Mouse (Mus musculus): ENCODE measurements around the gene Akap6.
"Not testable (repeated sequence)": the region's sequence is repeated elsewhere in the genome, so short reads cannot be mapped to it uniquely, and the experiment has no call there.

Akap6 gene

GRCm38 (mm10) chr12:52711857-52712640 lies 12.9 kb downstream of the Akap6 start:
- DNase-seq, result no peak

- DNase-seq, result no peak
Observed at GRCm38 (mm10) chr12:52718392-52718791, 19.2 kb downstream of the Akap6 start.

- no peak for DNase-seq
Observed at GRCm38 (mm10) chr12:52719232-52719631, 20.0 kb downstream of the Akap6 start.

GRCm38 (mm10) chr12:52719681-52720080 lies 20.5 kb downstream of the Akap6 start:
- no peak for DNase-seq

GRCm38 (mm10) chr12:52724039-52724615 lies 24.9 kb downstream of the Akap6 start:
- not testable (repeated sequence) for DNase-seq

- no peak for DNase-seq
Observed at GRCm38 (mm10) chr12:52726434-52727231, 27.4 kb downstream of the Akap6 start.

- no peak for DNase-seq
Observed at GRCm38 (mm10) chr12:52729396-52729795, 30.2 kb downstream of the Akap6 start.

GRCm38 (mm10) chr12:52735161-52735560 lies 36.0 kb downstream of the Akap6 start:
- DNase-seq, result not testable (repeated sequence)

GRCm38 (mm10) chr12:52737151-52737550 lies 38.0 kb downstream of the Akap6 start:
- no peak for DNase-seq

GRCm38 (mm10) chr12:52739326-52739725 lies 40.1 kb downstream of the Akap6 start:
- no peak for DNase-seq

- no peak for DNase-seq
Observed at GRCm38 (mm10) chr12:52741801-52742200, 42.6 kb downstream of the Akap6 start.

- DNase-seq, result no peak
Observed at GRCm38 (mm10) chr12:52750006-52750405, 50.8 kb downstream of the Akap6 start.

GRCm38 (mm10) chr12:52755649-52756048 lies 56.5 kb downstream of the Akap6 start:
- no peak for DNase-seq

GRCm38 (mm10) chr12:52757881-52758280 lies 58.7 kb downstream of the Akap6 start:
- no peak for DNase-seq

GRCm38 (mm10) chr12:52764046-52764445 lies 64.9 kb downstream of the Akap6 start:
- no peak for DNase-seq

- no peak for DNase-seq
Observed at GRCm38 (mm10) chr12:52764810-52765209, 65.6 kb downstream of the Akap6 start.

GRCm38 (mm10) chr12:52769561-52769960 lies 70.4 kb downstream of the Akap6 start:
- DNase-seq, result no peak

- DNase-seq, result no peak
Observed at GRCm38 (mm10) chr12:52771931-52772330, 72.7 kb downstream of the Akap6 start.

- no peak for DNase-seq
Observed at GRCm38 (mm10) chr12:52772494-52773280, 73.5 kb downstream of the Akap6 start.

GRCm38 (mm10) chr12:52773847-52774246 lies 74.7 kb downstream of the Akap6 start:
- DNase-seq, result no peak

GRCm38 (mm10) chr12:52774382-52774781 lies 75.2 kb downstream of the Akap6 start:
- DNase-seq, result no peak

- no peak for DNase-seq
Observed at GRCm38 (mm10) chr12:52780216-52780615, 81.0 kb downstream of the Akap6 start.

GRCm38 (mm10) chr12:52781066-52781465 lies 81.9 kb downstream of the Akap6 start:
- no peak for DNase-seq

Measured in cerebellum, postnatal 36 days (tissue).